Mouse (Mus musculus) activated CD4-positive, CD25-positive, alpha-beta regulatory T cell (primary cell): ENCODE data around the gene Has1. TPM values are rescaled to one million over a fixed set of nuclear protein-coding genes. Genes with fewer than 3 reads are reported as not detected.

Source experiments
- polyA plus RNA-seq, 2 experiments: library from polyadenylated mRNA; unstranded; fragments of 100-300 nt; shearing (Covaris generic); gene quantifications; one replicate each; pipeline ENCODE4 v1.2.1; 2017

Gene Has1
- polyA plus RNA-seq = not detected

DNA sequence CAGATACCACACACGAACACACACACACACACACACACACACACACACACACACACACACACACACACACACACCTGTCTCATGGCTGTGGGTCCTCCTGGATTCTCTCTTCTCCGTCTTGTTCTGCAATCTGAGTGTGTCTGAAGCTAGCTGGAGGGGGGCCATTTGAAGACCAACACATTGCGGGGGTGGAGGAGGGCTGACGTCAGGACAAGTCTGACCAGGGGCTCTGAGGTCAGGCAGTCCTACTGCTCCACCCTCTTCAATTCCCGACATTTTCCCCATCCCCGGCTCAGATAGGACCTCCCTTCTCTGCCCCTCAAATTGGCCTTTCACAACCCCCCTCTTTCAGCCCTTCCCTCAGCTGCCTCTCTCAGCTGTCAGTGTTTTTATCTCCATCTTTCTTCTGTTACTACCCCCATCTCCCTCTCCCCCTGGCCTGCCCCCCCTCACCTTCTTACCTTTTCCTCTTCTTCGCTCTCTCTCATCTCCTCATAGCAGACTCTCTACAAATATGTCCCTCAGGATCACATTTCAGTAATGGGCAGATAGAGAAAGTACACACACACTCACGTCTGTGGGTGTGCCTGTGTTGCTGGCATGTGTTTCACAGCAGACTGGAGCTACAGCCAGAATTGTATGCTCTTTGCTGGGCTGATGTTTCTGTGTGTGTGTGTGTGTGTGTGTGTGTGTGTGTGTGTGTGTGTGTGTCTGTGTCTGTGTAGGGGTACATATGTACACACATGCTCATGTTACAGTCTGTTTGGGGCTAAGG lies at the start of gene Has1:
TSS of gene Has1 (minus strand) at position 142 of the 775 bp plus-strand sequence.

DNA sequence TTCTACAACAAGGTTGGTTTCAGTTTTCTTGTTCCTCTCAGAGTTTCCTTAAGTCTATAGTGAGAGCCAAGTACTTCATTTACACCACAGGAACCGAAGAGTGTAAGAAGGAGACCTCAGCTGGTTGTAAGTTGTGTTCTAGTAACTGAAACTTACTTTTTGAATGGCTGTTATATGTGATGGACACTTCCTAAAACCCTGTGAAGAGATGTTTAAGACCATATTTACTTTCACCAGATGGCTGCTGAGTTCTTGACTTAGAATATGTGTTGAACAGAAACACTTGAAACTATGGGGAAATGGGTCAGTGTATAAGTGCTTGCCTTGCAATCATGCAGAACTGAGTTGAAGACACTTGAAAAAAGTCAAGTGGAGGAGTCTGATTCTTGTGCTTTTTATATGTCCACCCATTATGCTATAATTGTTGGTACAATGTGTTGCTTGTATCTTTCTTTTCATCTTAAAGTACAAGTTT lies 32.8 kb upstream of the Has1 start, which contains the start of the genes Fpr2 and Fpr3:
TSS of gene Fpr2 (plus strand) at position 51 of the 475 bp plus-strand sequence.
TSS of gene Fpr3 (plus strand) at position 79 of the 475 bp plus-strand sequence.

DNA sequence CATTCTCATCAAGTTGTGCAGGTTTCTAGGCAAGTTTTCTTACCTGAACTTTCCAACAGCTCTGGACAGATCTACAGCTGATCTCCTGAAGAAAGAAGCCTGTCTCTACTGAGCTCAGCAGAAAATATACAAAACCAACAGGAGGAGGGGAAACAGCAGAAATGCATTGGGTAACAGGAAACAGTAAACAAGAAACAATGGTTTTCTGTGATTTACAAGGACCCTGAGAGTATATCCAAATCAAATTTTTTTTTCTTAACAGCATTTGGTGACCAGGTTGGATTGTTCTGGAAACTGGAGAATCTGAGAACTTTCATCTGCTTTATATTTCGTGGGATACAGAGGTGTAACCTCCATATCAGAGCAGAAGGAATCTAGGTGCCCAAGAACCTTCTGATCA lies 28.8 kb upstream of the Has1 start, which contains the start of gene Fpr1:
TSS of gene Fpr1 (minus strand) at position 101 of the 400 bp plus-strand sequence.

DNA sequence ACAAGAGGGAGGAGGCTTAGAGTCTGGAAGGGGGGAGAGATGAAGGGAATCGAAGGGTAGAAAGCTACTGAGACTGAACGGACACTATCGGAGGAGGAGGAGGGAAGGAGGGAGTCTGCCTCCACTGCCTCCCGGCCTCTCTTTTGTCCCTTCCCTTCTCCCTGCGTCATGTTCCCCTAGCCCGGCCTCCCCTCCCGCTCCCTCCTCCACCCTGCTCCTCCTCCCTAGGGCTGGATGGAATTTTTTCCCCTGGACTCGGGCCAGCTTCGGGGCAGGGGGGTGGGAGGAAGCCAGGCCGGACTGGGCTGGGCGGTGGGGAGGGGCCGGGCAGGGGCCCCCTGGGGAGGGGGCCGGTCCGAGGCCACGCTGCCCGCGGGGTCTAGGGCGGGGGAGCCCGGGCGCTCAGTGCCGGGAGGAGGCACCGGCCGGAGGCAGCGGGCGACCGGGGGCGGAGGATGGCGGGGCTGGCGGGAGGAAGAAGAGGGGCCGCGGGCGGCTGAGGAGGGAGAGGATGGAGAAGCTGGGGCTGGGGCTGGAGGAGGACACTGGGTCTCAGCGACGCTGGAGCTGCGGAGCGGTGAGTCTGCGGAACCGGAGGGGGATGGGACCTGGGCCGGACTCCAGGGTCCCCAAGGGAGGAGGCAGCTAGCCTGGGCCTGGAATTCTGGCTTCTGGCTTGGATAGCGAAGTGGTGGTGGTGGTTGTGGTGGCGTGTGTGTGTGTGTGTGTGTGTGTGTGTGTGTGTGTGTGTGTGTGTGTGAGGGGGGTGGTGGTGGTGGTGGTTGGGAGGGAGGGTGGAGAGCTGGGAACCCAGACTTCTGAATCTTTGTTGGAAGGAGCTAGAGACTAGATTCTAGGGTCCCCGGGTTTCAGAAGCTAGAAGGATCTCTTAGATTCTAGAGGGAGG lies 28.0 kb downstream of the Has1 start, which contains the start of gene Spaca6:
TSS of gene Spaca6 (plus strand) at position 408 of the 907 bp plus-strand sequence.

Other genes with a start within 250 kb of the Has1 start
- gene Lnpep, start 230.2 kb downstream of the Has1 start, polyA plus RNA-seq = 10 to 100 TPM; 32.1 to 56.0 TPM
- gene Vmn2r90, start 151.5 kb downstream of the Has1 start, polyA plus RNA-seq = under 1 TPM in 1 of 2 experiments, not detected in 1; 0.15 TPM
- gene Spaca6, start 28.0 kb downstream of the Has1 start, polyA plus RNA-seq = 1 to 10 TPM; 1.4 to 6.2 TPM
- gene Fpr1, start 28.7 kb upstream of the Has1 start, polyA plus RNA-seq = under 1 TPM; 0.60 to 0.80 TPM
- under 1 TPM in 1 of 2 experiments, not detected in 1; 0.97 TPM for gene Fpr2, start 32.6 kb upstream of the Has1 start, polyA plus RNA-seq
- gene Fpr3, start 32.6 kb upstream of the Has1 start, polyA plus RNA-seq = not detected
- not detected for gene Fpr-rs4, start 166.5 kb upstream of the Has1 start, polyA plus RNA-seq
- gene Vmn2r124, start 194.2 kb upstream of the Has1 start, polyA plus RNA-seq = under 1 TPM; 0.06 to 0.12 TPM
- under 1 TPM in 1 of 2 experiments, not detected in 1; 0.09 TPM for gene Vmn2r91, start 229.8 kb upstream of the Has1 start, polyA plus RNA-seq